Mouse (Mus musculus): Measurements from ENCODE around the gene Olfr584. TPM values are rescaled to one million over a fixed set of nuclear protein-coding genes. Genes with fewer than 3 reads are reported as not detected.

Gene Olfr584
- not detected in 2 replicates for polyA plus RNA-seq (2014; fragmentation: Nextera tagmentation; extraction: Ambion mirVana)

- Histone ChIP-seq H3K36me3 (ENCODE audit: control insufficient read depth, insufficient read depth, low read length) (no peaks in the 10 kb centered on the region), H3K4me3 (ENCODE audit: low read depth, low read length) (no peak within 1 kb of the TSS), H3K27ac (ENCODE audit: low read length) (no peak within 1 kb of the TSS), H3K9ac (replicated peaks; ENCODE audit: low read depth, low read length) (no peak within 1 kb of the TSS), H3K27me3 (ENCODE audit: control insufficient read depth, insufficient read depth, low read length) (no peaks in the 10 kb centered on the region), H3K4me1 (ENCODE audit: control insufficient read depth, insufficient read depth, low read length) (no peaks in the 10 kb centered on the region), H3K9me3 (ENCODE audit: control insufficient read depth, low read depth, low read length) (peaks cover 3% of the 10 kb centered on the region; the same call in 1 of the 2 replicates), H3K4me2 (replicated peaks; ENCODE audit: low read depth, low read length) (no peak within 1 kb of the TSS)
- ATAC-seq (ENCODE audit: insufficient number of reproducible peaks, insufficient read depth, low FRiP score, low read depth) = no peak
- 86% methylated on average over 1 of the region's 1 CpGs for WGBS
These were observed at the start of gene Olfr584 for GRCm38 (mm10) chr7:103081585-103081984. Gene Olfr584, plus strand, starts transcription at chr7:103081885.

GRCm38 (mm10) chr7:103037724-103038123, 44.0 kb upstream of the Olfr584 start, which contains the start of gene Olfr582:
Gene Olfr582, plus strand, starts transcription at chr7:103038024.
- H3K9ac ChIP-seq (replicated peaks; ENCODE audit: low read depth, low read length) = no peak within 1 kb of the TSS
- H3K4me2 ChIP-seq (replicated peaks; ENCODE audit: low read depth, low read length) = no peak within 1 kb of the TSS
- H3K27me3 ChIP-seq (ENCODE audit: control insufficient read depth, insufficient read depth, low read length) = no peaks in the 10 kb centered on the region
- no peaks in the 10 kb centered on the region for H3K4me1 ChIP-seq (ENCODE audit: control insufficient read depth, insufficient read depth, low read length)
- no peak within 1 kb of the TSS for H3K27ac ChIP-seq (ENCODE audit: low read length)
- no peak for ATAC-seq (ENCODE audit: insufficient number of reproducible peaks, insufficient read depth, low FRiP score, low read depth)
- no peak within 1 kb of the TSS for H3K4me3 ChIP-seq (ENCODE audit: low read depth, low read length)
- no peaks in the 10 kb centered on the region for H3K36me3 ChIP-seq (ENCODE audit: control insufficient read depth, insufficient read depth, low read length)
- H3K9me3 ChIP-seq (ENCODE audit: control insufficient read depth, low read depth, low read length) = no peaks in the 10 kb centered on the region

GRCm38 (mm10) chr7:103051000-103051399, 30.7 kb upstream of the Olfr584 start, which contains the start of gene Olfr583:
Gene Olfr583, plus strand, starts transcription at chr7:103051300.
- H3K36me3 ChIP-seq (ENCODE audit: control insufficient read depth, insufficient read depth, low read length) = no peaks in the 10 kb centered on the region
- H3K4me1 ChIP-seq (ENCODE audit: control insufficient read depth, insufficient read depth, low read length) = no peaks in the 10 kb centered on the region
- no peak within 1 kb of the TSS for H3K4me2 ChIP-seq (replicated peaks; ENCODE audit: low read depth, low read length)
- no peak within 1 kb of the TSS for H3K27ac ChIP-seq (ENCODE audit: low read length)
- 87% methylated on average over 1 of the region's 1 CpGs for WGBS
- no peak for ATAC-seq (ENCODE audit: insufficient number of reproducible peaks, insufficient read depth, low FRiP score, low read depth)
- H3K9me3 ChIP-seq (ENCODE audit: control insufficient read depth, low read depth, low read length) = no peaks in the 10 kb centered on the region
- no peaks in the 10 kb centered on the region for H3K27me3 ChIP-seq (ENCODE audit: control insufficient read depth, insufficient read depth, low read length)
- H3K9ac ChIP-seq (replicated peaks; ENCODE audit: low read depth, low read length) = no peak within 1 kb of the TSS
- no peak within 1 kb of the TSS for H3K4me3 ChIP-seq (ENCODE audit: low read depth, low read length)

- H3K9ac ChIP-seq (replicated peaks; ENCODE audit: low read depth, low read length) = no peak within 1 kb of the TSS
- no peaks in the 10 kb centered on the region for H3K9me3 ChIP-seq (ENCODE audit: control insufficient read depth, low read depth, low read length)
- ATAC-seq (ENCODE audit: insufficient number of reproducible peaks, insufficient read depth, low FRiP score, low read depth) = no peak
- no peaks in the 10 kb centered on the region for H3K36me3 ChIP-seq (ENCODE audit: control insufficient read depth, insufficient read depth, low read length)
- H3K27ac ChIP-seq (ENCODE audit: low read length) = no peak within 1 kb of the TSS
- no peaks in the 10 kb centered on the region for H3K4me1 ChIP-seq (ENCODE audit: control insufficient read depth, insufficient read depth, low read length)
- H3K4me2 ChIP-seq (replicated peaks; ENCODE audit: low read depth, low read length) = no peak within 1 kb of the TSS
- no peak within 1 kb of the TSS for H3K4me3 ChIP-seq (ENCODE audit: low read depth, low read length)
- no peaks in the 10 kb centered on the region for H3K27me3 ChIP-seq (ENCODE audit: control insufficient read depth, insufficient read depth, low read length)
- 90% methylated on average over 1 of the region's 1 CpGs for WGBS
These were observed 15.7 kb downstream of the Olfr584 start, which contains the start of gene Olfr585 for GRCm38 (mm10) chr7:103097420-103097819. Gene Olfr585, plus strand, starts transcription at chr7:103097720.

GRCm38 (mm10) chr7:103119406-103119805, 37.7 kb downstream of the Olfr584 start:
- H3K9ac ChIP-seq (replicated peaks; ENCODE audit: low read depth, low read length) = no peak overlapping the region
- H3K4me2 ChIP-seq (replicated peaks; ENCODE audit: low read depth, low read length) = no peak overlapping the region
- no peaks in the 10 kb centered on the region for H3K9me3 ChIP-seq (ENCODE audit: control insufficient read depth, low read depth, low read length)
- WGBS = 37% methylated on average over 3 of the region's 3 CpGs
- H3K27me3 ChIP-seq (ENCODE audit: control insufficient read depth, insufficient read depth, low read length) = no peaks in the 10 kb centered on the region
- no peak overlapping the region for H3K4me3 ChIP-seq (ENCODE audit: low read depth, low read length)
- no peak overlapping the region for H3K27ac ChIP-seq (ENCODE audit: low read length)
- ATAC-seq (ENCODE audit: insufficient number of reproducible peaks, insufficient read depth, low FRiP score, low read depth) = no peak
- H3K36me3 ChIP-seq (ENCODE audit: control insufficient read depth, insufficient read depth, low read length) = no peaks in the 10 kb centered on the region
- H3K4me1 ChIP-seq (ENCODE audit: control insufficient read depth, insufficient read depth, low read length) = no peaks in the 10 kb centered on the region

- no peak for ATAC-seq (ENCODE audit: insufficient number of reproducible peaks, insufficient read depth, low FRiP score, low read depth)
- Histone ChIP-seq H3K9ac (replicated peaks; ENCODE audit: low read depth, low read length) (no peak within 1 kb of the TSS), H3K4me1 (ENCODE audit: control insufficient read depth, insufficient read depth, low read length) (no peaks in the 10 kb centered on the region), H3K9me3 (ENCODE audit: control insufficient read depth, low read depth, low read length) (no peaks in the 10 kb centered on the region), H3K27ac (ENCODE audit: low read length) (no peak within 1 kb of the TSS), H3K27me3 (ENCODE audit: control insufficient read depth, insufficient read depth, low read length) (no peaks in the 10 kb centered on the region), H3K4me3 (ENCODE audit: low read depth, low read length) (no peak within 1 kb of the TSS), H3K4me2 (replicated peaks; ENCODE audit: low read depth, low read length) (no peak within 1 kb of the TSS), H3K36me3 (ENCODE audit: control insufficient read depth, insufficient read depth, low read length) (no peaks in the 10 kb centered on the region)
- WGBS = 82% methylated on average over 3 of the region's 3 CpGs
These were observed 43.9 kb downstream of the Olfr584 start, which contains the start of gene Olfr586 for GRCm38 (mm10) chr7:103125538-103125937. Gene Olfr586, minus strand, starts transcription at chr7:103125638.

Other genes with a start within 250 kb of the Olfr584 start
- gene Olfr566, start 223.1 kb upstream of the Olfr584 start, polyA plus RNA-seq (2014; fragmentation: Nextera tagmentation; extraction: Ambion mirVana) = not detected in 2 replicates
- not detected in 2 replicates for gene Olfr568, start 204.8 kb upstream of the Olfr584 start, polyA plus RNA-seq (2014; fragmentation: Nextera tagmentation; extraction: Ambion mirVana)
- not detected in 2 replicates for gene Olfr569, start 191.0 kb upstream of the Olfr584 start, polyA plus RNA-seq (2014; fragmentation: Nextera tagmentation; extraction: Ambion mirVana)
- not detected in 2 replicates for gene Olfr570, start 187.3 kb upstream of the Olfr584 start, polyA plus RNA-seq (2014; fragmentation: Nextera tagmentation; extraction: Ambion mirVana)
- gene Olfr571, start 164.3 kb upstream of the Olfr584 start, polyA plus RNA-seq (2014; fragmentation: Nextera tagmentation; extraction: Ambion mirVana) = not detected in 2 replicates
- not detected in 2 replicates for gene Olfr572, start 157.5 kb upstream of the Olfr584 start, polyA plus RNA-seq (2014; fragmentation: Nextera tagmentation; extraction: Ambion mirVana)
- not detected in 2 replicates for gene Olfr573-ps1, start 139.3 kb upstream of the Olfr584 start, polyA plus RNA-seq (2014; fragmentation: Nextera tagmentation; extraction: Ambion mirVana)
- gene Olfr574, start 133.4 kb upstream of the Olfr584 start, polyA plus RNA-seq (2014; fragmentation: Nextera tagmentation; extraction: Ambion mirVana) = not detected in 2 replicates
- not detected in 2 replicates for gene Olfr575, start 123.1 kb upstream of the Olfr584 start, polyA plus RNA-seq (2014; fragmentation: Nextera tagmentation; extraction: Ambion mirVana)
- not detected in 2 replicates for gene Olfr576, start 119.2 kb upstream of the Olfr584 start, polyA plus RNA-seq (2014; fragmentation: Nextera tagmentation; extraction: Ambion mirVana)
- not detected in 2 replicates for gene Olfr577, start 105.9 kb upstream of the Olfr584 start, polyA plus RNA-seq (2014; fragmentation: Nextera tagmentation; extraction: Ambion mirVana)
- gene Olfr578, start 92.6 kb upstream of the Olfr584 start, polyA plus RNA-seq (2014; fragmentation: Nextera tagmentation; extraction: Ambion mirVana) = not detected in 2 replicates
- not detected in 2 replicates for gene Olfr582, start 43.9 kb upstream of the Olfr584 start, polyA plus RNA-seq (2014; fragmentation: Nextera tagmentation; extraction: Ambion mirVana)
- gene Olfr583, start 30.6 kb upstream of the Olfr584 start, polyA plus RNA-seq (2014; fragmentation: Nextera tagmentation; extraction: Ambion mirVana) = not detected in 2 replicates
- gene Olfr585, start 15.8 kb downstream of the Olfr584 start, polyA plus RNA-seq (2014; fragmentation: Nextera tagmentation; extraction: Ambion mirVana) = not detected in 2 replicates
- not detected in 2 replicates for gene Olfr586, start 43.8 kb downstream of the Olfr584 start, polyA plus RNA-seq (2014; fragmentation: Nextera tagmentation; extraction: Ambion mirVana)
- not detected in 2 replicates for gene Olfr588-ps1, start 59.0 kb downstream of the Olfr584 start, polyA plus RNA-seq (2014; fragmentation: Nextera tagmentation; extraction: Ambion mirVana)
- gene Olfr589, start 74.5 kb downstream of the Olfr584 start, polyA plus RNA-seq (2014; fragmentation: Nextera tagmentation; extraction: Ambion mirVana) = not detected in 2 replicates
- gene Olfr591, start 96.5 kb downstream of the Olfr584 start, polyA plus RNA-seq (2014; fragmentation: Nextera tagmentation; extraction: Ambion mirVana) = not detected in 2 replicates
- gene Olfr592, start 102.9 kb downstream of the Olfr584 start, polyA plus RNA-seq (2014; fragmentation: Nextera tagmentation; extraction: Ambion mirVana) = not detected in 2 replicates
- not detected in 2 replicates for gene Olfr593, start 130.0 kb downstream of the Olfr584 start, polyA plus RNA-seq (2014; fragmentation: Nextera tagmentation; extraction: Ambion mirVana)
- gene Olfr594, start 135.1 kb downstream of the Olfr584 start, polyA plus RNA-seq (2014; fragmentation: Nextera tagmentation; extraction: Ambion mirVana) = not detected in 2 replicates
- gene Usp17ld, start 170.6 kb downstream of the Olfr584 start, polyA plus RNA-seq (2014; fragmentation: Nextera tagmentation; extraction: Ambion mirVana) = not detected in 2 replicates
- gene Olfr596, start 223.8 kb downstream of the Olfr584 start, polyA plus RNA-seq (2014; fragmentation: Nextera tagmentation; extraction: Ambion mirVana) = not detected in 2 replicates
- gene Olfr597, start 234.4 kb downstream of the Olfr584 start, polyA plus RNA-seq (2014; fragmentation: Nextera tagmentation; extraction: Ambion mirVana) = not detected in 2 replicates
- not detected in 2 replicates for gene Olfr598, start 241.7 kb downstream of the Olfr584 start, polyA plus RNA-seq (2014; fragmentation: Nextera tagmentation; extraction: Ambion mirVana)

Measured in stomach, embryonic 14.5 days (tissue).